Mouse (Mus musculus): ENCODE measurements around the gene Wdr89. TPM values are rescaled to one million over a fixed set of nuclear protein-coding genes. Genes with fewer than 3 reads are reported as not detected.
A peak's percentile ranks its signal among the peaks of the same experiment; 100 is the strongest.
"Not testable (repeated sequence)": the region's sequence is repeated elsewhere in the genome, so short reads cannot be mapped to it uniquely, and the experiment has no call there.

The Wdr89 gene
- polyA plus RNA-seq, 1 experiment from 2014 or later: 5.4 TPM

DNA sequence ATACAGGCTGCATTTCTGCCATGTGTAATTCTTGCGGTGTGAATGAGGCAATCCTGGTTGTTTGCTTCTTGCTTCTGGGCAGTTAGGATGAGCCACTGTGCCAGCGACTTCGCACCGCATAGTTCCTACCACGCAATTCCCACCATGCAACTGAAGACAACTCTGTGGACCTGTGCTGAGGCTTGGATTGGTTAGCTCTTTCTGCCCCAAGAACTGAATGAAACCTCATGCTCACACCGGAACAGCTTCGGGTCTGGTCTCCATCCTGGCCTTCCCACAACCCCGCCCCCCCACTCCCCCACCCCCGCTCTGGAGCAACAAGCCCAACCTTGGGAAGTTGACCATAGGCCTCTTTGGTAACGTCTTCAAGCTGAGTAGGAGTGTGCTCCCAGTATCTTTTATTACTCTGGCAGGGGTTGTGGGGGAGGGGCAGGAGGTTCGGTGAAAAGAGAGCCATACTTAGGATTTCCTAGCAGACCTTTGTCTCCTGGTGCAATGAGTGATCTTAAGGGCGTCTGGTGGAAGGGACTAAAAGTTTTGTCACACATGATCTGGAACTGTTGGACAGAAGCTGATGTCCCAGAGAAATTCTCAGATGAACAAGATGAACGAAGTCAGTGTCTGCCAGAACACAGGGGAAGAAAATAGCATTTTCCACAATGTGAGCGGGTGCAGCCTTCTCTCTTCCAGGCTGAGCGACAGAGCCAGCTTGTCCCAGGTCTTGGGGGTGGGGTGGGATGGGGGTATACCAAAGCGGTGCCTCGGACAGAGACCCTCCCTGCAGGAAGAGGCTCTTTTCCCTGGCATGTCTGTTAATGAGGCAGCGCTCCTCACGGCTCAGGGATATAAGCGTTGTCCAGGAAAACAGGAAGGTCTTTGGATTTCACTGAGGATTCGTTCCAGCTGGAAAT lies 32.1 kb upstream of the Wdr89 start:
- no peaks in the 10 kb centered on the region for H3K27me3 ChIP-seq (ENCODE audit: control insufficient read depth, insufficient read depth, low read length)
- H3K4me1 ChIP-seq (replicated peaks; ENCODE audit: control insufficient read depth, insufficient read depth, low read length): no peaks in the 10 kb centered on the region
- WGBS: 46% methylated on average over 21 of the region's 21 CpGs
- ATAC-seq (ENCODE audit: low FRiP score) (no peak), DNase-seq (ENCODE audit: low spot score) (no peak)
- no peaks in the 10 kb centered on the region for H3K9me3 ChIP-seq (ENCODE audit: control insufficient read depth, low read length)
- no peak overlapping the region for H3K27ac ChIP-seq
- H3K9ac ChIP-seq: no peak overlapping the region; the same call in 1 of the 2 replicates
- peak overlapping the region; percentile 39 for H3K4me2 ChIP-seq (replicated peaks)
- 0 out of 2 replicates have a peak overlapping the region, but pooled peaks have one; percentile 5 for H3K4me3 ChIP-seq (replicated peaks; ENCODE audit: low read length)
- H3K36me3 ChIP-seq (replicated peaks; ENCODE audit: control insufficient read depth, insufficient read depth): no peaks in the 10 kb centered on the region

- no peaks in the 10 kb centered on the region for H3K36me3 ChIP-seq (replicated peaks; ENCODE audit: control insufficient read depth, insufficient read depth)
- no peaks in the 10 kb centered on the region for H3K4me1 ChIP-seq (replicated peaks; ENCODE audit: control insufficient read depth, insufficient read depth, low read length)
- WGBS: 92% methylated on average over 3 of the region's 3 CpGs
- H3K4me2 ChIP-seq (replicated peaks): no peak overlapping the region
- H3K27me3 ChIP-seq (ENCODE audit: control insufficient read depth, insufficient read depth, low read length): no peaks in the 10 kb centered on the region
- no peaks in the 10 kb centered on the region for H3K9me3 ChIP-seq (ENCODE audit: control insufficient read depth, low read length)
- ATAC-seq (ENCODE audit: low FRiP score) (no peak), DNase-seq (ENCODE audit: low spot score) (no peak)
- no peak overlapping the region for H3K4me3 ChIP-seq (replicated peaks; ENCODE audit: low read length)
- H3K27ac ChIP-seq: no peak overlapping the region
- H3K9ac ChIP-seq: no peak overlapping the region
Observed at GRCm38 (mm10) chr12:75698692-75699091, 29.4 kb upstream of the Wdr89 start.

DNA sequence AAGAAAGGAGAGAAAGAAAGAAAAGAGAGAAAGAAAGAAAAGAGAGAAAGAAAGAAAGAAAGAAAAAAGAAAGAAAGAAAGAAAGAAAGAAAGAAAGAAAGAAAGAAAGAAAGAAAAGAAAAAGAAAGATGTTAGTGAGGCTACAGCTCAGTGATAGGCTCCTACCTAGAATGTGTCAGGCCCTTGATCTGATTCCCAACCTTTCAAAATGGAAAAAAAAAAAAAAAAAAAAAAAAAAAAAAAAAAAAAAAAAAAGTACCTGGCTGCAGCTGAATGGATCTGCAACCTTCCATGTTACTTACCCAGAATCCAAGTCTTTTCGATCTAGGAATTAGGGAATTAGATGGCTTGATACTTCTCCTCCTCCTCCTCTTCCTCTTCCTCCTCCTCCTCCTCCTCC lies 26.5 kb upstream of the Wdr89 start:
- H3K36me3 ChIP-seq (replicated peaks; ENCODE audit: control insufficient read depth, insufficient read depth); H3K4me2 ChIP-seq (replicated peaks); H3K27ac ChIP-seq; H3K4me3 ChIP-seq (replicated peaks; ENCODE audit: low read length); H3K9ac ChIP-seq; DNase-seq (ENCODE audit: low spot score); H3K9me3 ChIP-seq (ENCODE audit: control insufficient read depth, low read length); ATAC-seq (ENCODE audit: low FRiP score); H3K4me1 ChIP-seq (replicated peaks; ENCODE audit: control insufficient read depth, insufficient read depth, low read length); H3K27me3 ChIP-seq (ENCODE audit: control insufficient read depth, insufficient read depth, low read length): not testable (repeated sequence)
- WGBS: 100% methylated on average over 1 of the region's 1 CpGs

DNA sequence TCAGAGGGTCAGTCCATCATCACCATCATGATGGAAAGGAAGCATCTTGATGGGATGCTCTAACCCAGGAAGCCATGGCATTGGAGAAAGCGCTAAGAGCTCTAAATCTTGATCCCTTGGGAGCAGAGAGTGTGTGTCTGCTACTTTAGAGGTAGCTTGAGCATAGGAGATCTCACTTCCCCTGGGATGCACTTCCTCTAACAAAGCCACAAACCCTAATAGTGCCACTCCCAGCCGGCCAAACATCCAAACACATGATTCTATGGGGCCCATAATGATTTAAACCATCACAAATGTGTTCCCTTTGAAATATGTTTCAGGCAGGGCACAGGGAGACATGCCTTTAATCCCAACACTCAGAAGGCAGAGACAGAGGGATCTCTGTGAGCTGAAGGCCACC lies 19.7 kb upstream of the Wdr89 start:
- no peaks in the 10 kb centered on the region for H3K27me3 ChIP-seq (ENCODE audit: control insufficient read depth, insufficient read depth, low read length)
- ATAC-seq (ENCODE audit: low FRiP score): no peak
- WGBS: 88% methylated on average over 2 of the region's 2 CpGs
- no peaks in the 10 kb centered on the region for H3K36me3 ChIP-seq (replicated peaks; ENCODE audit: control insufficient read depth, insufficient read depth)
- no peak overlapping the region for H3K27ac ChIP-seq
- H3K4me3 ChIP-seq (replicated peaks; ENCODE audit: low read length): no peak overlapping the region
- H3K4me1 ChIP-seq (replicated peaks; ENCODE audit: control insufficient read depth, insufficient read depth, low read length): no peaks in the 10 kb centered on the region
- H3K9me3 ChIP-seq (ENCODE audit: control insufficient read depth, low read length): no peaks in the 10 kb centered on the region
- no peak for DNase-seq (ENCODE audit: low spot score)
- no peak overlapping the region for H3K9ac ChIP-seq
- no peak overlapping the region for H3K4me2 ChIP-seq (replicated peaks)

GRCm38 (mm10) chr12:75687314-75687713 lies 18.0 kb upstream of the Wdr89 start:
- H3K4me2 ChIP-seq (replicated peaks): no peak overlapping the region
- no peaks in the 10 kb centered on the region for H3K36me3 ChIP-seq (replicated peaks; ENCODE audit: control insufficient read depth, insufficient read depth)
- no peaks in the 10 kb centered on the region for H3K4me1 ChIP-seq (replicated peaks; ENCODE audit: control insufficient read depth, insufficient read depth, low read length)
- H3K9ac ChIP-seq: no peak overlapping the region
- H3K27ac ChIP-seq: no peak overlapping the region
- H3K27me3 ChIP-seq (ENCODE audit: control insufficient read depth, insufficient read depth, low read length): no peaks in the 10 kb centered on the region
- H3K9me3 ChIP-seq (ENCODE audit: control insufficient read depth, low read length): no peaks in the 10 kb centered on the region
- no peak for ATAC-seq (ENCODE audit: low FRiP score)
- 74% methylated on average over 4 of the region's 4 CpGs for WGBS
- H3K4me3 ChIP-seq (replicated peaks; ENCODE audit: low read length): no peak overlapping the region
- no peak for DNase-seq (ENCODE audit: low spot score)

- not testable (repeated sequence) for H3K4me3 ChIP-seq (replicated peaks; ENCODE audit: low read length); H3K4me1 ChIP-seq (replicated peaks; ENCODE audit: control insufficient read depth, insufficient read depth, low read length); H3K9ac ChIP-seq; H3K9me3 ChIP-seq (ENCODE audit: control insufficient read depth, low read length); H3K27ac ChIP-seq; H3K27me3 ChIP-seq (ENCODE audit: control insufficient read depth, insufficient read depth, low read length); ATAC-seq (ENCODE audit: low FRiP score); H3K4me2 ChIP-seq (replicated peaks); H3K36me3 ChIP-seq (replicated peaks; ENCODE audit: control insufficient read depth, insufficient read depth); DNase-seq (ENCODE audit: low spot score)
- WGBS: 87% methylated on average over 4 of the region's 4 CpGs
Observed at GRCm38 (mm10) chr12:75684026-75684425, 14.7 kb upstream of the Wdr89 start.

- DNase-seq (ENCODE audit: low spot score) (no peak), ATAC-seq (ENCODE audit: low FRiP score) (no peak)
- no peak overlapping the region for H3K9ac ChIP-seq
- H3K4me2 ChIP-seq (replicated peaks): no peak overlapping the region
- no peaks in the 10 kb centered on the region for H3K27me3 ChIP-seq (ENCODE audit: control insufficient read depth, insufficient read depth, low read length)
- no peaks in the 10 kb centered on the region for H3K4me1 ChIP-seq (replicated peaks; ENCODE audit: control insufficient read depth, insufficient read depth, low read length)
- H3K4me3 ChIP-seq (replicated peaks; ENCODE audit: low read length): no peak overlapping the region
- 92% methylated on average over 4 of the region's 4 CpGs for WGBS
- no peaks in the 10 kb centered on the region for H3K36me3 ChIP-seq (replicated peaks; ENCODE audit: control insufficient read depth, insufficient read depth)
- no peaks in the 10 kb centered on the region for H3K9me3 ChIP-seq (ENCODE audit: control insufficient read depth, low read length)
- no peak overlapping the region for H3K27ac ChIP-seq
Observed at GRCm38 (mm10) chr12:75683598-75683997, 14.3 kb upstream of the Wdr89 start.

- no peak for DNase-seq (ENCODE audit: low spot score)
- no peaks in the 10 kb centered on the region for H3K36me3 ChIP-seq (replicated peaks; ENCODE audit: control insufficient read depth, insufficient read depth)
- H3K9me3 ChIP-seq (ENCODE audit: control insufficient read depth, low read length): no peaks in the 10 kb centered on the region
- H3K27me3 ChIP-seq (ENCODE audit: control insufficient read depth, insufficient read depth, low read length): no peaks in the 10 kb centered on the region
- no peak for ATAC-seq (ENCODE audit: low FRiP score)
- H3K4me3 ChIP-seq (replicated peaks; ENCODE audit: low read length): no peak overlapping the region
- H3K4me2 ChIP-seq (replicated peaks): no peak overlapping the region
- WGBS: 89% methylated on average over 2 of the region's 2 CpGs
- no peaks in the 10 kb centered on the region for H3K4me1 ChIP-seq (replicated peaks; ENCODE audit: control insufficient read depth, insufficient read depth, low read length)
- no peak overlapping the region for H3K9ac ChIP-seq
- no peak overlapping the region for H3K27ac ChIP-seq
Observed at GRCm38 (mm10) chr12:75682842-75683241, 13.5 kb upstream of the Wdr89 start.

- H3K4me1 ChIP-seq (replicated peaks; ENCODE audit: control insufficient read depth, insufficient read depth, low read length): no peaks in the 10 kb centered on the region
- DNase-seq (ENCODE audit: low spot score): no peak
- no peaks in the 10 kb centered on the region for H3K36me3 ChIP-seq (replicated peaks; ENCODE audit: control insufficient read depth, insufficient read depth)
- no peak overlapping the region for H3K9ac ChIP-seq
- 85% methylated on average over 4 of the region's 4 CpGs for WGBS
- no peak overlapping the region for H3K4me2 ChIP-seq (replicated peaks)
- H3K4me3 ChIP-seq (replicated peaks; ENCODE audit: low read length): no peak overlapping the region
- ATAC-seq (ENCODE audit: low FRiP score): no peak
- H3K9me3 ChIP-seq (ENCODE audit: control insufficient read depth, low read length): no peaks in the 10 kb centered on the region
- no peaks in the 10 kb centered on the region for H3K27me3 ChIP-seq (ENCODE audit: control insufficient read depth, insufficient read depth, low read length)
- no peak overlapping the region for H3K27ac ChIP-seq
Observed at GRCm38 (mm10) chr12:75681101-75681500, 11.8 kb upstream of the Wdr89 start.

All from hindbrain, embryonic 14.5 days (tissue).